Mouse (Mus musculus) inflammation-experienced regulatory T-cells, adult 6 months (primary cell): Measurements from ENCODE around the gene Surf4. TPM values are rescaled to one million over a fixed set of nuclear protein-coding genes. Genes with fewer than 3 reads are reported as not detected.
"Not testable (repeated sequence)": the region's sequence is repeated elsewhere in the genome, so short reads cannot be mapped to it uniquely, and the experiment has no call there.

Source experiments
- ATAC-seq: one replicate; pipeline ENCODE4 v1.8.0; 2017
- polyA plus RNA-seq, 3 experiments: library from polyadenylated mRNA; unstranded; fragments of 100-300 nt; shearing (Covaris generic); gene quantifications; one replicate each; pipeline ENCODE4 v1.2.1; 2017

The Surf4 gene
- polyA plus RNA-seq, 3 experiments from 2014 or later = 80.1 to 102 (median 86.7) TPM

DNA sequence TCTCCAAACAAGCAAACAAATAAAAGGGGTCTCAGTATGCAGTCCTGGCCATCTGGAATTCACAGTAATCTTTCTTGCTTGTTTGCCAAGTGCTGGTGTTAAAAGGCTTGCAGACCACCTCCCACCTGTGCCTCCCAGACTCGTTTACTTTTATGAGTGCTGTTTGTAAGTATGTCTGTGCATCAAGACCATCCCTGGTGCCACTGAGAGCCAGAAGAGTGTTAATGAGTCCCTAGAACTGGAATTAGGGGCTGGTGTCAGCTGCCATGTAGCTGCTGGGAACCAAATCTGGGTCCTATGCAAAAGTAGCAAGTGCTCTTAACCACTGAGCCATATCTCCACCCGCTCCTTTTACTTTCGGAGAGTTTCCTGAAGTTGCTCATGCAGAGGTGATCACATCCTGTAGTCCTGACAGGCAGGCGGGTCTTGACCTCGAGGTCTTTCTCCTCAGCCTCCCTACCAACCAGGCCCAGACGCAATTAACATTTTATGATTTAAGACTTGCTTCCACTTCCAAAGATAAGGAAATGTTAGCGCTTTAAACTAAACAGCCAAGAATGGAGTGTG is 31.8 kb downstream of the Surf4 start:
- ATAC-seq = no peak

DNA sequence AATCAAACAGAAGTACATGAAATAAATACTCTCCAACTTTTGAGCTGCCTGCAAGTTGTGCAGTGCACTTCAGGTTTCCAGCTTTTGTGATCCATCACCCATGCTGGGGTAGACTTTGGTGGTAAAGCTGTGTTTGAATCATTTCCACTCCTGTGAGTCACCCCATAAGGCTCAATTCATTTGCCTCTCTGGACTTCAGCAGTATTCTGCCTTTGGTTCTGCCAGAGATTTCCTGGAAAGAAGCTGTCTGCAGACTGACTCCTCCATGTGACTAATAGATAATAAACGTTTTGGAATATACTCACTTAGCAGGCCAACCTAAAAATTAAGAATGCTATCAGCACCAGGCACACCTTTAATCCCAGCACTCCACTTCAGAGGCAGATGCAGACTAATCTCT is 33.0 kb downstream of the Surf4 start:
- no peak for ATAC-seq

DNA sequence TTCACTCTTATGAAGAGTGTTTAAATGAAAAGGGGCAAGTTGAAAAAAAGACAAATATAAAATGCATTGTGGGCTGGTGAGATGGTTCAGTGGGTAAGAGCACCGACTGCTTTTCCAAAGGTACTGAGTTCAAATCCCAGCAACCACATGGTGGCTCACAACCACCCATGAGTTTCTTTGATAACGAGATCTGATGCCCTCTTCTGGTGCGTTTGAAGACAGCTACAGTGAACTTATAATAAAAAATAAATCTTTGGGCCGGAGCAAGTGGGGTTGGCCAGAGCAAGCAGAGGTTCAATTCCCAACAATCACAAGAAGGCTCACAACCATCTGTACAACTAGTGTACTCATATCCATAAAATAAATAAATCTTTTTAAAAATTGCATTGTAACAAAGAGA is 37.8 kb downstream of the Surf4 start:
- ATAC-seq = no peak

DNA sequence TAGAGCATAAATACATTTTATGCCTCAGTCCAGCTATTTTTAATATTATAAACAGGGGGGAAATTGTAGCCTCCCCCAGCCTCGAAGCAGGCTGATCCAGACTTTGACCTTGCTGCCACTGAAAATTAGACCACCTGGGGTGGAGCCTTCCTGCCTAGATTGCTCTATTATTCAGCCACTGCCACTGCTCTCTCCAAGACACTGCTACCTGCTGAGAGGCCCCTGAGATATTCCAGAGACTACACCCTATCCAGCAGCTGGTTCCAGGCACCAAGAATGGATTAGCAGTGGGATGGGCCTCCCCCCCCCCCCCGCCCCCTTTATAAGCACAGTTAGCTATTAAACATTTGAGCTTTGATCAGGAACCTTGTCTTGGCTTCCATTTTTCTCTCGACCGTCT is 47.6 kb downstream of the Surf4 start:
- not testable (repeated sequence) for ATAC-seq

DNA sequence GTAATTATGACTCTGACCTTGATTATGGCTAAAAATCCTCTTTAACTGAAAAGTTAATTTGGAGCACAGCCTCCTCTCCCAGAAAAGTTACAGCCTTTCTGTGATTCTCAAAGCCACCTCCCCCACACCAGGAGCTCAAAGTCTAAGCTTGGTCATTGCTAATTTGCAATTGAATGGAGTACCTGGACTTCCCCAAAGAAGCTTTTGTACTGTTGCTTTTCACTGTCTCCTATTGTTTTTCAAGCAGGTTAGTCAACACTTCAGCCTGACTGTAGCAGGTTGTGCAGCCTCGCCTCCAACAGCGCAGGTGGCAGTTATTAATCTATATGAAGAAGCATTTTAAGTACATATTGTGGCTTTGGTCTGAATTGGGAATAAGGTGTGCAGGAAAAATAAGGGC is 48.2 kb downstream of the Surf4 start:
- not testable (repeated sequence) for ATAC-seq

DNA sequence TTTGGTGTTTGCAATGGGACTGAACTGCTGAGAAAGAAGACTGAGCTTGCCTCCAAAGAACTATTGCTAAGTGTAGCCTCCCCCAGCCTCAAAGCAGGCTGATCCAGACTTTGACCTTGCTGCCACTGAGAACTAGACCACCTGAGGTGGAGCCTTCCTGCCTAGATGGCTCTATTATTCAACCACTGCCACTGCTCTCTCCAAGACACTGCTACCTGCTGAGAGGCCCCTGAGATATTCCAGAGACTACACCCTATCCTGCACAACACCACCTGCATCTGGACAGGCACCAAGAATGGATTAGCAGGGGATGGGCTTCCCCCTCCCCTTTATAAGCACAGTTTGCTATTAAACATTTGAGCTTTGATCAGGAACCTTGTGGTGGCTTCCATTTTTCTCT is 55.2 kb downstream of the Surf4 start:
- ATAC-seq = no peak

DNA sequence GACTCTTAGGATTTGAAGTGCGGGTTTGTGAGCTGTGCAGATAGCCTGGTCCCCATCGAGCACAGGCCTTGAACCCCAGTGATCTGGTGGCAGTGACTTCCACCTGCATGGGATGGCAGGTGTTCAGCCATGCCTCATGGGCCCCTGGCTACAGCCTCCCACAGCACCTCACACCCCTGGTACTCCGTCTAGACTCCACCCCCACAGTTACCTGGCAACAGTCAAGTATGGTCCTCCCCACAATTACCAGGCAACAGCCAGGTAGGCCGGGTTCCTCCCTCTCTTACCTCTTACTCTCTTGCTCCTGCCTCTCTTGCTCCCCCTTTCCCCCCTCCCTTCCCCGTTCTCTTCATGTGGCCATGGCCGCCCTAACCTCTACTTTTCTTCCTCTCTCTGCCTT is 63.1 kb downstream of the Surf4 start:
- no peak for ATAC-seq

Other genes starting within 250 kb of the Surf4 start
- gene Abo, start 68.9 kb downstream of the Surf4 start, polyA plus RNA-seq = not detected
- 10 to 100 TPM; 23.0 to 39.2 (median 33.5) TPM for gene Surf6, start 31.0 kb downstream of the Surf4 start, polyA plus RNA-seq
- 10 to 100 TPM; 10.2 to 16.7 (median 11.1) TPM for gene Med22, start 23.3 kb downstream of the Surf4 start, polyA plus RNA-seq
- 1,000 to 10,000 TPM in 1 of 3 experiments, 100 to 1,000 TPM in 2; 540 to 1,152 (median 653) TPM for gene Rpl7a, start 23.2 kb downstream of the Surf4 start, polyA plus RNA-seq
- gene Surf2, start 17.6 kb downstream of the Surf4 start, polyA plus RNA-seq = 10 to 100 TPM; 31.8 to 57.2 (median 52.2) TPM
- gene Surf1, start 17.4 kb downstream of the Surf4 start, polyA plus RNA-seq = 100 to 1,000 TPM; 110 to 139 (median 122) TPM
- under 1 TPM; 0.16 to 0.36 (median 0.34) TPM for gene Stkld1, start 119 bp upstream of the Surf4 start, polyA plus RNA-seq
- gene Rexo4, start 30.5 kb upstream of the Surf4 start, polyA plus RNA-seq = 10 to 100 TPM; 45.9 to 63.8 (median 58.7) TPM
- not detected for gene Adamts13, start 39.5 kb upstream of the Surf4 start, polyA plus RNA-seq
- gene Cacfd1, start 76.0 kb upstream of the Surf4 start, polyA plus RNA-seq = 10 to 100 TPM; 12.9 to 19.5 (median 17.3) TPM
- 1 to 10 TPM; 3.2 to 6.0 (median 3.5) TPM for gene Slc2a6, start 94.1 kb upstream of the Surf4 start, polyA plus RNA-seq
- not detected for gene Mymk, start 138.3 kb upstream of the Surf4 start, polyA plus RNA-seq
- not detected for gene Adamtsl2, start 145.5 kb upstream of the Surf4 start, polyA plus RNA-seq
- not detected for gene Fam163b, start 208.6 kb upstream of the Surf4 start, polyA plus RNA-seq
- under 1 TPM in 1 of 3 experiments, not detected in 2; 0.22 TPM for gene Dbh, start 231.3 kb upstream of the Surf4 start, polyA plus RNA-seq